Mouse (Mus musculus): ENCODE data around the gene Shroom1. TPM values are rescaled to one million over a fixed set of nuclear protein-coding genes. Genes with fewer than 3 reads are reported as not detected.

The Shroom1 gene
- polyA plus RNA-seq, 1 experiment from 2014 or later, result 1.3 TPM

DNA sequence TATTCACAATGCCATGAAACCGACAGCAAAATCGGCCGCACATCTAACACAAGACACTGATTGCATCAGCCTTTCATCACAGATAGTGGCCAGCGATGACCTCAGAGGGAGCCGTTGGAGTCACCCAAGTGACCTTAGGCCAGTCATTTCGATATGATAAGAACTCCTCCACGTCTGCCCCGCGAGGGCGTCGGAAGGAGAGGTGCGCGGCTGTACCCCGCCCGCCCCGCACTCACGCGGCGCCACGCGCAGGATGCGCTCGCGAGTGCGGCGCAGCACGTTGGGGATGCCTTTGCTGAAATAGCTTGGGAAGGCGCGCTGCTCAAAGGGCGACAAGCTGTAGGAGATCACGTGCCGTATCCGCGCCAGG is 26.7 kb upstream of the Shroom1 start:
- Histone ChIP-seq H3K27ac (peak overlapping the region; percentile 85), H3K27me3 (replicated peaks) (no peaks in the 10 kb centered on the region), H3K9me3 (no peaks in the 10 kb centered on the region), H3K4me1 (replicated peaks) (peaks cover 8% of the 10 kb centered on the region; the same call in 1 of the 2 replicates), H3K36me3 (peaks cover 9% of the 10 kb centered on the region; the same call in 1 of the 2 replicates), H3K4me2 (replicated peaks) (peak overlapping the region; percentile 78), H3K4me3 (replicated peaks) (peak overlapping the region; percentile 90), H3K9ac (peak overlapping the region; percentile 91)
- WGBS, result under 1% methylated on average over 34 of the region's 34 CpGs
- no peak for ATAC-seq

DNA sequence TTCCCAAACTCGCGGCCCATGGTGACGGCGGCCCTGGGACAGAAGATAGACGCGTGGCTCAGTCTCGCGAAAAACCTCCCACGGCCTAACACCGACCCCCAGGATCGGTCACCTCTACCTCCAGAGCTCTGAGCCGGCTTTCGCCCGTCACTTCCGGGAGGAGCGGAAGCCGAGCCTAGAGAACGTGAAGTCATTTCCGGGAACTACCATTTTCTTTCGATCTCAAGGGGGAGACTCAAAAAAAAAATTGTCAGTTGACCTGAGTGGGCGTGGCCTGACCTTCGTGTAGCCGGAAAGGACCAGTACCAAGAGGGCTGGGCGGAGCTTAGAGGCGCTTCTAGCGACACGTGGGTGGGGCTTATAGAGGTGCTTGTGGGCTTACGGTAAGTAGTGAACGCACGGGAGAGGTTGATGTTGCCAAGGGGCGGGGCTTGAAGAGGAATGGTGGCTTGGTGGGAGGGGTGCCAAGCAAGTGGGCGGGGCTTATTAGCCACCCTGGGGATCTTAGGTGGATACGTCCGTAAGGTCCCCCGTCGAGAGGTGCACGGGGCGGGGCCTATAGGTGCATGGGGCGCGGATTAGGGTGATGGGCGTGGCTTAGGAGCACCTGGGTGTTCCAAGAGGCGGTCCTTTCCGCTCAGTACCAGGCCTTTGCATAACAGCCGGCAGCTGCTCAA is 26.2 kb upstream of the Shroom1 start, which contains the start of the genes Uqcrq and Gdf9:
Uqcrq (minus strand) TSS at position 162 of the 677 bp plus-strand sequence.
Gdf9 (plus strand) TSS at position 354 of the 677 bp plus-strand sequence.
- peak within 1 kb of the TSS; percentile 85 for H3K27ac ChIP-seq
- H3K9ac ChIP-seq, result peak within 1 kb of the TSS; percentile 91
- no peaks in the 10 kb centered on the region for H3K27me3 ChIP-seq (replicated peaks)
- H3K4me1 ChIP-seq (replicated peaks), result peaks cover 8% of the 10 kb centered on the region; the same call in 1 of the 2 replicates
- H3K4me3 ChIP-seq (replicated peaks), result peak within 1 kb of the TSS; percentile 90
- H3K4me2 ChIP-seq (replicated peaks), result peak within 1 kb of the TSS; percentile 78
- H3K36me3 ChIP-seq, result peaks cover 9% of the 10 kb centered on the region; the same call in 1 of the 2 replicates
- no peaks in the 10 kb centered on the region for H3K9me3 ChIP-seq
- under 1% methylated on average over 44 of the region's 44 CpGs for WGBS
- peak; percentile 96 for ATAC-seq

DNA sequence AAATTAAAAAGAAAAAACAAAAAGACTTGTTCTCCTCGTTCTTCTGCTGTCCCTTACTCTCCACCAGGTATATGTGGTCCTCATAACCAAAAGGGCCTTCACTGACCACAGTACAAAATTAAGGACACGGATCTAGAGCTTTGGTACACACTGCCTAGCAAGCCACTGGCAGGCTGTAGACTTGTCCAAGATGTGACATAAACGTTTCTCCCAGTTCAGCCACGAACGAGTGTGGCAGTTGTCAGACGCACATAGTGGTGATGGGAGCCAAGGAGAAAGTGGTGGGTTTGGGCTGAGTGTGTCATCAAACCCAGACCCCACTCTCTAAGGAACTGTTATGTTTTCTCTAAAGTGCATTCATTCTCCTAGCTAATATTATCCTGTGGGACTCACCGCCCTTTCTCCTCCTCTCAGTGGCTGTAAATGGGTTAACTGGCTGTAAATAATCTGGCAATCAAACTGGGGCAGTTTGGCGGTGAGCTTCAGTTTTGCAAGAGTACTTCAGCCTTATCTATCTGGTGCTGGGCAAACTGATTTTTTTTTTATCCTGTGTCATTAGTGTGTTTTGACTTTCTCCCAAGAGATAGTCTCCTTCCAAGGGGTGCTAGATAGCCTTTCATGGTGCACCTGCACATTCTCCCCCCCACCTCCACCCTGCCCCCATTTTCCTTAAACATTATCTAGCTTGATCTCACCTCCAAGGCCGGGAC is 25.5 kb upstream of the Shroom1 start:
- Histone ChIP-seq H3K9me3 (no peaks in the 10 kb centered on the region), H3K36me3 (peaks cover 9% of the 10 kb centered on the region; the same call in 1 of the 2 replicates), H3K27me3 (replicated peaks) (no peaks in the 10 kb centered on the region), H3K9ac (0 out of 2 replicates have a peak overlapping the region, but pooled peaks have one; percentile 9), H3K4me3 (replicated peaks) (peak overlapping the region; percentile 90), H3K4me2 (replicated peaks) (peak overlapping the region; percentile 78), H3K27ac (peak overlapping the region; percentile 68), H3K4me1 (replicated peaks) (peaks cover 8% of the 10 kb centered on the region; the same call in 1 of the 2 replicates)
- ATAC-seq, result peak; percentile 53
- 10% methylated on average over 9 of the region's 9 CpGs for WGBS

GRCm38 (mm10) chr11:53433057-53433456 is 23.9 kb upstream of the Shroom1 start:
- Histone ChIP-seq H3K4me1 (replicated peaks) (peaks cover 8% of the 10 kb centered on the region; the same call in 1 of the 2 replicates), H3K27ac (no peak overlapping the region), H3K9ac (no peak overlapping the region), H3K4me2 (replicated peaks) (no peak overlapping the region), H3K4me3 (replicated peaks) (no peak overlapping the region), H3K27me3 (replicated peaks) (no peaks in the 10 kb centered on the region), H3K36me3 (peaks cover 9% of the 10 kb centered on the region; the same call in 1 of the 2 replicates), H3K9me3 (no peaks in the 10 kb centered on the region)
- 61% methylated on average over 6 of the region's 6 CpGs for WGBS
- ATAC-seq, result no peak

DNA sequence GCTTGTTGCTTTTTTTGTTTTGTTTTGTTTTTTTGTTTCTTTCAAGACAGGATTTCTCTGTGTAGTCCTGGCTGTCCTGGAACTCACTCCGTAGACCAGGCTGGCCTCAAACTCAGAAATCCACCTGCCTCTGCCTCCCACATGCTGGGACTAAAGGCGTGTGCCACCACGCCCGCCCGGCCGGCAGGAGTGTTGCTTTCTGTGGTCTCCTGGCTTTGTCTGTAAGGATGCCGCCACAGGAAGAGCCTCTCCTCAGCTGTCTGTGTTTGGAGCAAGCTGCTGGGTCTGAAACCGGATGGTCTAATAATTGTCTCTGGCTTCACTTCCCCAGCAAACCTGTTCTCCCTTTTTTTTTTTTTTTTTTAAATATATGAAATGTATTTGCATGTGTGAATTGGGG is 21.5 kb upstream of the Shroom1 start:
- no peak overlapping the region for H3K4me3 ChIP-seq (replicated peaks)
- ATAC-seq, result no peak
- peaks cover 3% of the 10 kb centered on the region; the same call in 1 of the 2 replicates for H3K4me1 ChIP-seq (replicated peaks)
- H3K9ac ChIP-seq, result no peak overlapping the region
- no peaks in the 10 kb centered on the region for H3K9me3 ChIP-seq
- H3K4me2 ChIP-seq (replicated peaks), result no peak overlapping the region
- 79% methylated on average over 8 of the region's 8 CpGs for WGBS
- H3K36me3 ChIP-seq, result no peaks in the 10 kb centered on the region
- no peak overlapping the region for H3K27ac ChIP-seq
- H3K27me3 ChIP-seq (replicated peaks), result no peaks in the 10 kb centered on the region

GRCm38 (mm10) chr11:53436338-53436737 is 20.7 kb upstream of the Shroom1 start:
- H3K4me3 ChIP-seq (replicated peaks), result no peak overlapping the region
- peaks cover 2% of the 10 kb centered on the region; the same call in 1 of the 2 replicates for H3K4me1 ChIP-seq (replicated peaks)
- no peak overlapping the region for H3K9ac ChIP-seq
- H3K27me3 ChIP-seq (replicated peaks), result no peaks in the 10 kb centered on the region
- no peaks in the 10 kb centered on the region for H3K36me3 ChIP-seq
- H3K27ac ChIP-seq, result no peak overlapping the region
- 84% methylated on average over 6 of the region's 6 CpGs for WGBS
- H3K4me2 ChIP-seq (replicated peaks), result no peak overlapping the region
- no peaks in the 10 kb centered on the region for H3K9me3 ChIP-seq
- ATAC-seq, result no peak

DNA sequence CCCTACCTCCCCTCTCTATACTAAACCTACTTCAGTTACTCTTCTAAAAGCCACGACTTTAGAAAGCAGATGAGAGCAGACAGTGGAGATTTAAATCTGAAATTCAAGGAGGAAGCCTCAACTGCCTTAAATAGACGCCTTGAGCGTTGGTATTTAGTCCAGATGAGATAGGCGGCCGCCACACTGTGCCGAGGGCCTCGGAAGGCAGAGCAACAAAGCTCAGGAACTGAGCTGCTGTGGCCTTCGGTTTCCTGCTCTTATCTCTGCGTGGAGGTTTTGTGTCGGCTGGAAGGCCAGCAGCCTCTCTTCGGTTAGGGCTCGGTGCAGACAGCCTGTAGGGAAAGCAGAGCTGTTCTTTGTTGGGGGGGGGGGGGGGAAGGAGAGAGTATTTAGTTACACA is 15.1 kb upstream of the Shroom1 start:
- Histone ChIP-seq H3K27me3 (replicated peaks) (no peaks in the 10 kb centered on the region), H3K4me2 (replicated peaks) (no peak overlapping the region), H3K9ac (no peak overlapping the region), H3K9me3 (no peaks in the 10 kb centered on the region), H3K4me3 (replicated peaks) (no peak overlapping the region), H3K27ac (no peak overlapping the region), H3K4me1 (replicated peaks) (no peaks in the 10 kb centered on the region), H3K36me3 (no peaks in the 10 kb centered on the region)
- ATAC-seq, result 0 out of 2 replicates have a peak, but pooled peaks have one; percentile 51
- WGBS, result 24% methylated on average over 12 of the region's 12 CpGs

DNA sequence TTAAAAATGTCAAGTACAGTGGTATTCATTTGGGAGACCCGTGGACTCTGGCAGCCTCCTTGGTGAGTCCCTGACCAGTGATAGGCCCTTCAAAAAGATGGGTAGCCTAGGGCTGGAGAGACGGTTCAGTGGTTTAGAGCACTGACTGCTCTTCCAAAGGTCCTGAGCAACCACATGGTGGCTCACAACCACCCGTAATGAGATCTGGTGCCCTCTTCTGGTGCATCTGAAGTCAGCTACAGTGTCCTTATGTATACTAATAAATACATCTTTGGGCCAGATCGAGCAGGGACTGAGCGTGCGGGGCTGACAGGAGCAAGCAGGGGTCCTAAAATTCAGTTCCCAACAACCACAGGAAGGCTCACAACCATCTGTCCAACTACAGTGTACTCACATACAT is 13.1 kb upstream of the Shroom1 start:
- ATAC-seq, result 0 out of 2 replicates have a peak, but pooled peaks have one; percentile 42
- no peaks in the 10 kb centered on the region for H3K36me3 ChIP-seq
- no peak overlapping the region for H3K4me2 ChIP-seq (replicated peaks)
- H3K9ac ChIP-seq, result no peak overlapping the region
- H3K27ac ChIP-seq, result no peak overlapping the region
- no peaks in the 10 kb centered on the region for H3K9me3 ChIP-seq
- no peak overlapping the region for H3K4me3 ChIP-seq (replicated peaks)
- WGBS, result 34% methylated on average over 6 of the region's 6 CpGs
- no peaks in the 10 kb centered on the region for H3K27me3 ChIP-seq (replicated peaks)
- H3K4me1 ChIP-seq (replicated peaks), result no peaks in the 10 kb centered on the region

- no peaks in the 10 kb centered on the region for H3K9me3 ChIP-seq
- H3K4me1 ChIP-seq (replicated peaks), result 0 out of 2 replicates have a peak, but pooled peaks cover 4% of the 10 kb centered on the region
- H3K36me3 ChIP-seq, result no peaks in the 10 kb centered on the region
- no peak for ATAC-seq
- no peak overlapping the region for H3K4me3 ChIP-seq (replicated peaks)
- H3K27me3 ChIP-seq (replicated peaks), result no peaks in the 10 kb centered on the region
- 61% methylated on average over 13 of the region's 13 CpGs for WGBS
- H3K9ac ChIP-seq, result no peak overlapping the region
- H3K27ac ChIP-seq, result no peak overlapping the region
- H3K4me2 ChIP-seq (replicated peaks), result no peak overlapping the region
Measured at GRCm38 (mm10) chr11:53445562-53445961, 11.4 kb upstream of the Shroom1 start.

GRCm38 (mm10) chr11:53446183-53446582 is 10.8 kb upstream of the Shroom1 start:
- no peak overlapping the region for H3K27ac ChIP-seq
- no peaks in the 10 kb centered on the region for H3K36me3 ChIP-seq
- no peaks in the 10 kb centered on the region for H3K9me3 ChIP-seq
- H3K9ac ChIP-seq, result no peak overlapping the region
- no peaks in the 10 kb centered on the region for H3K27me3 ChIP-seq (replicated peaks)
- H3K4me2 ChIP-seq (replicated peaks), result no peak overlapping the region
- no peak overlapping the region for H3K4me3 ChIP-seq (replicated peaks)
- 65% methylated on average over 13 of the region's 13 CpGs for WGBS
- H3K4me1 ChIP-seq (replicated peaks), result peaks cover 10% of the 10 kb centered on the region; the same call in 1 of the 2 replicates
- ATAC-seq, result no peak

DNA sequence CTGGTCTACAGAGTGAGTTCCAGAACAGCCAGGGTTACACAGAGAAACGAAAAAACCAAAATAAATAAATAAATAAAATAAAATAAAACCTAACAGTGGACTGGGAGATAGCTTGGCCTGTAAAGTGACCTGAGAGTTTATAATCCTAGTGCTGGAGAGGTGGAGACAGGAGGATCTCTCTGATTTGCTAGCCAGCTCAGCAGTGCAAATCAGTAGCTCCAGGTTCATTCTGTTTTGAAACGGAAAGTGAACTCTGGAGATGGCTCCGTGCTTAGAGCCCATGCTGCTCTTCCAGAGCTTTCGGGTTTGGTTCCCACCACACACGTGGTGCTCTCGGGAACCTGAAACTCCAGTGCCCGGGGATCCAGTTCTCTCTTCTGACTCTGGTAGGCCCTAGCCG is 9.0 kb upstream of the Shroom1 start:
- H3K4me3 ChIP-seq (replicated peaks), result no peak overlapping the region
- peaks cover 11% of the 10 kb centered on the region; the same call in 1 of the 2 replicates for H3K4me1 ChIP-seq (replicated peaks)
- H3K4me2 ChIP-seq (replicated peaks), result no peak overlapping the region
- H3K9ac ChIP-seq, result no peak overlapping the region
- 90% methylated on average over 8 of the region's 8 CpGs for WGBS
- no peaks in the 10 kb centered on the region for H3K9me3 ChIP-seq
- H3K27me3 ChIP-seq (replicated peaks), result no peaks in the 10 kb centered on the region
- no peak for ATAC-seq
- no peaks in the 10 kb centered on the region for H3K36me3 ChIP-seq
- no peak overlapping the region for H3K27ac ChIP-seq

- H3K27ac ChIP-seq, result no peak overlapping the region
- H3K9me3 ChIP-seq, result no peaks in the 10 kb centered on the region
- whole genome bisulfite sequencing, result 81% methylated on average over 1 of the region's 1 CpGs
- H3K4me1 ChIP-seq (replicated peaks), result peaks cover 11% of the 10 kb centered on the region; the same call in 1 of the 2 replicates
- no peaks in the 10 kb centered on the region for H3K27me3 ChIP-seq (replicated peaks)
- no peaks in the 10 kb centered on the region for H3K36me3 ChIP-seq
- H3K4me2 ChIP-seq (replicated peaks), result no peak overlapping the region
- no peak overlapping the region for H3K9ac ChIP-seq
- ATAC-seq, result no peak
- H3K4me3 ChIP-seq (replicated peaks), result no peak overlapping the region
Measured at GRCm38 (mm10) chr11:53448529-53448928, 8.5 kb upstream of the Shroom1 start.

Measured in intestine, embryonic 15.5 days (tissue).